Mouse (Mus musculus): ENCODE measurements around the gene Mtmr11. TPM values are rescaled to one million over a fixed set of nuclear protein-coding genes. Genes with fewer than 3 reads are reported as not detected.

Mtmr11 gene
- polyA plus RNA-seq, 1 experiment from 2014 or later, result 21.2 TPM

- Histone ChIP-seq H3K27ac (ENCODE audit: low read length) (no peak overlapping the region), H3K4me1 (ENCODE audit: control insufficient read depth, insufficient read depth, low read length) (peaks cover 24% of the 10 kb centered on the region), H3K9ac (ENCODE audit: low read length) (no peak overlapping the region), H3K4me3 (replicated peaks; ENCODE audit: low read length) (no peak overlapping the region), H3K27me3 (ENCODE audit: control insufficient read depth, insufficient read depth, low read length) (no peaks in the 10 kb centered on the region), H3K4me2 (ENCODE audit: low read depth, low read length) (no peak overlapping the region), H3K36me3 (ENCODE audit: control insufficient read depth, insufficient read depth, low read length) (peaks cover 24% of the 10 kb centered on the region), H3K9me3 (replicated peaks; ENCODE audit: control insufficient read depth, low read length) (no peaks in the 10 kb centered on the region)
- 84% methylated on average over 2 of the region's 2 CpGs for WGBS
- no peak for ATAC-seq (ENCODE audit: insufficient read depth, low FRiP score)
Observed at GRCm38 (mm10) chr3:96178902-96179301, 17.1 kb downstream of the Mtmr11 start.

- no peaks in the 10 kb centered on the region for H3K27me3 ChIP-seq (ENCODE audit: control insufficient read depth, insufficient read depth, low read length)
- no peak overlapping the region for H3K9ac ChIP-seq (ENCODE audit: low read length)
- no peak overlapping the region for H3K27ac ChIP-seq (ENCODE audit: low read length)
- 61% methylated on average over 4 of the region's 4 CpGs for WGBS
- no peak overlapping the region for H3K4me2 ChIP-seq (ENCODE audit: low read depth, low read length)
- ATAC-seq (ENCODE audit: insufficient read depth, low FRiP score), result no peak
- H3K4me1 ChIP-seq (ENCODE audit: control insufficient read depth, insufficient read depth, low read length), result peaks cover 21% of the 10 kb centered on the region
- H3K4me3 ChIP-seq (replicated peaks; ENCODE audit: low read length), result no peak overlapping the region
- H3K36me3 ChIP-seq (ENCODE audit: control insufficient read depth, insufficient read depth, low read length), result peaks cover 22% of the 10 kb centered on the region
- no peaks in the 10 kb centered on the region for H3K9me3 ChIP-seq (replicated peaks; ENCODE audit: control insufficient read depth, low read length)
Observed at GRCm38 (mm10) chr3:96179531-96179930, 17.7 kb downstream of the Mtmr11 start.

GRCm38 (mm10) chr3:96180727-96181477 lies 19.1 kb downstream of the Mtmr11 start, which contains the start of gene Sv2a:
Gene Sv2a, plus strand, starts transcription at chr3:96181151.
- under 1% methylated on average over 15 of the region's 23 CpGs for WGBS
- peak within 1 kb of the TSS; percentile 55 for H3K4me3 ChIP-seq (replicated peaks; ENCODE audit: low read length)
- ATAC-seq (ENCODE audit: insufficient read depth, low FRiP score), result peak; percentile 52; the same call in 1 of the 2 replicates
- no peaks in the 10 kb centered on the region for H3K9me3 ChIP-seq (replicated peaks; ENCODE audit: control insufficient read depth, low read length)
- H3K36me3 ChIP-seq (ENCODE audit: control insufficient read depth, insufficient read depth, low read length), result peaks cover 13% of the 10 kb centered on the region
- no peaks in the 10 kb centered on the region for H3K27me3 ChIP-seq (ENCODE audit: control insufficient read depth, insufficient read depth, low read length)
- H3K9ac ChIP-seq (ENCODE audit: low read length), result peak within 1 kb of the TSS; percentile 75
- peaks cover 17% of the 10 kb centered on the region for H3K4me1 ChIP-seq (ENCODE audit: control insufficient read depth, insufficient read depth, low read length)
- no peak within 1 kb of the TSS for H3K27ac ChIP-seq (ENCODE audit: low read length)
- H3K4me2 ChIP-seq (ENCODE audit: low read depth, low read length), result peak within 1 kb of the TSS; percentile 72

GRCm38 (mm10) chr3:96181510-96182381 lies 19.9 kb downstream of the Mtmr11 start:
- Histone ChIP-seq H3K9me3 (replicated peaks; ENCODE audit: control insufficient read depth, low read length) (no peaks in the 10 kb centered on the region), H3K27me3 (ENCODE audit: control insufficient read depth, insufficient read depth, low read length) (no peaks in the 10 kb centered on the region), H3K9ac (ENCODE audit: low read length) (peak overlapping the region; percentile 75), H3K4me2 (ENCODE audit: low read depth, low read length) (peak overlapping the region; percentile 72), H3K36me3 (ENCODE audit: control insufficient read depth, insufficient read depth, low read length) (peaks cover 7% of the 10 kb centered on the region; the same call in 1 of the 2 replicates), H3K27ac (ENCODE audit: low read length) (no peak overlapping the region), H3K4me3 (replicated peaks; ENCODE audit: low read length) (peak overlapping the region; percentile 55), H3K4me1 (ENCODE audit: control insufficient read depth, insufficient read depth, low read length) (peaks cover 17% of the 10 kb centered on the region)
- ATAC-seq (ENCODE audit: insufficient read depth, low FRiP score), result no peak
- WGBS, result 32% methylated on average over 12 of the region's 12 CpGs

- 19% methylated on average over 4 of the region's 4 CpGs for WGBS
- peak overlapping the region; percentile 72 for H3K4me2 ChIP-seq (ENCODE audit: low read depth, low read length)
- H3K9me3 ChIP-seq (replicated peaks; ENCODE audit: control insufficient read depth, low read length), result no peaks in the 10 kb centered on the region
- H3K27ac ChIP-seq (ENCODE audit: low read length), result no peak overlapping the region
- no peak overlapping the region for H3K9ac ChIP-seq (ENCODE audit: low read length)
- peaks cover 7% of the 10 kb centered on the region; the same call in 1 of the 2 replicates for H3K36me3 ChIP-seq (ENCODE audit: control insufficient read depth, insufficient read depth, low read length)
- no peak for ATAC-seq (ENCODE audit: insufficient read depth, low FRiP score)
- no peak overlapping the region for H3K4me3 ChIP-seq (replicated peaks; ENCODE audit: low read length)
- H3K4me1 ChIP-seq (ENCODE audit: control insufficient read depth, insufficient read depth, low read length), result peaks cover 17% of the 10 kb centered on the region
- H3K27me3 ChIP-seq (ENCODE audit: control insufficient read depth, insufficient read depth, low read length), result no peaks in the 10 kb centered on the region
Observed at GRCm38 (mm10) chr3:96182382-96182776, 20.6 kb downstream of the Mtmr11 start.

GRCm38 (mm10) chr3:96192977-96193376 lies 31.2 kb downstream of the Mtmr11 start:
- 56% methylated on average over 12 of the region's 12 CpGs for WGBS
- ATAC-seq (ENCODE audit: insufficient read depth, low FRiP score), result no peak

GRCm38 (mm10) chr3:96194966-96195365 lies 33.2 kb downstream of the Mtmr11 start:
- Histone ChIP-seq H3K4me3 (replicated peaks; ENCODE audit: low read length) (no peak overlapping the region), H3K27ac (ENCODE audit: low read length) (no peak overlapping the region), H3K4me1 (ENCODE audit: control insufficient read depth, insufficient read depth, low read length) (peaks cover 7% of the 10 kb centered on the region), H3K4me2 (ENCODE audit: low read depth, low read length) (no peak overlapping the region), H3K27me3 (ENCODE audit: control insufficient read depth, insufficient read depth, low read length) (no peaks in the 10 kb centered on the region), H3K9me3 (replicated peaks; ENCODE audit: control insufficient read depth, low read length) (no peaks in the 10 kb centered on the region), H3K9ac (ENCODE audit: low read length) (no peak overlapping the region), H3K36me3 (ENCODE audit: control insufficient read depth, insufficient read depth, low read length) (no peaks in the 10 kb centered on the region)
- 79% methylated on average over 10 of the region's 10 CpGs for WGBS
- ATAC-seq (ENCODE audit: insufficient read depth, low FRiP score), result no peak

More at GRCm38 (mm10) chr3:96192977-96193376, 31.2 kb downstream of the Mtmr11 start:
- H3K36me3 ChIP-seq (ENCODE audit: control insufficient read depth, insufficient read depth, low read length), result no peaks in the 10 kb centered on the region
- peaks cover 7% of the 10 kb centered on the region for H3K4me1 ChIP-seq (ENCODE audit: control insufficient read depth, insufficient read depth, low read length)
- no peak overlapping the region for H3K9ac ChIP-seq (ENCODE audit: low read length)
- H3K4me2 ChIP-seq (ENCODE audit: low read depth, low read length), result no peak overlapping the region
- H3K9me3 ChIP-seq (replicated peaks; ENCODE audit: control insufficient read depth, low read length), result no peaks in the 10 kb centered on the region
- H3K4me3 ChIP-seq (replicated peaks; ENCODE audit: low read length), result no peak overlapping the region
- no peak overlapping the region for H3K27ac ChIP-seq (ENCODE audit: low read length)
- H3K27me3 ChIP-seq (ENCODE audit: control insufficient read depth, insufficient read depth, low read length), result no peaks in the 10 kb centered on the region

- Histone ChIP-seq H3K27me3 (ENCODE audit: control insufficient read depth, insufficient read depth, low read length) (no peaks in the 10 kb centered on the region), H3K9ac (ENCODE audit: low read length) (no peak overlapping the region), H3K4me3 (replicated peaks; ENCODE audit: low read length) (no peak overlapping the region), H3K9me3 (replicated peaks; ENCODE audit: control insufficient read depth, low read length) (no peaks in the 10 kb centered on the region), H3K27ac (ENCODE audit: low read length) (no peak overlapping the region), H3K4me1 (ENCODE audit: control insufficient read depth, insufficient read depth, low read length) (peaks cover 7% of the 10 kb centered on the region), H3K4me2 (ENCODE audit: low read depth, low read length) (no peak overlapping the region), H3K36me3 (ENCODE audit: control insufficient read depth, insufficient read depth, low read length) (no peaks in the 10 kb centered on the region)
- ATAC-seq (ENCODE audit: insufficient read depth, low FRiP score), result no peak
- 90% methylated on average over 11 of the region's 11 CpGs for whole genome bisulfite sequencing
Observed at GRCm38 (mm10) chr3:96195616-96196313, 34.0 kb downstream of the Mtmr11 start.

Data from stomach, embryonic 16.5 days (tissue).